Mouse (Mus musculus) lung, postnatal 25 days (tissue): ENCODE data around the gene Ndufa4.
"Not testable (repeated sequence)": the region's sequence is repeated elsewhere in the genome, so short reads cannot be mapped to it uniquely, and the experiment has no call there.

Experiments
- DNase-seq: peaks from one replicate; pipeline ENCODE4 v3.0.0; 2022; ENCODE audit warnings: low spot score

Gene Ndufa4

GRCm38 (mm10) chr6:11907269-11908032 lies at the start of gene Ndufa4, which contains the start of gene Phf14:
Gene Ndufa4, minus strand, starts transcription at chr6:11907497.
Gene Phf14, plus strand, starts transcription at chr6:11907809.
- DNase-seq, result peak; percentile 93

DNA sequence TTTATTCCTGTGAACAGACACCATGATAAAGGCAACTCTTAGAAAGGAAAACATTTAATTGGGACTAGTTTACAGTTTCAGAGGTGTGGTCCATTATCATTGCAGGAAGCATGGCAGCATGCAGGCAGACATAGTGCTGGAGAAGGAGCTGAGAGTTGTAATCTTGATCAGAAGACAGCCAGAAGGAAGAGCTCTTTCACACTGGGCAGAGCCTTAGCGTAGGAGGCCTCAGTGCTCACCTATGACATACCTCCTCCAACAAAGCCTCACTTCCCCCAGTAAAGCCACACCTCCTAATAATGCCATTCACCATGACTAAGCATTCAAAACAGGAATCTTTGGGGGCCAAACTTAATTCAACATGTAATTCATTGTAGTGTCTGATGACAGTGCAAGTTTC lies 40.8 kb upstream of the Ndufa4 start:
- no peak for DNase-seq

DNA sequence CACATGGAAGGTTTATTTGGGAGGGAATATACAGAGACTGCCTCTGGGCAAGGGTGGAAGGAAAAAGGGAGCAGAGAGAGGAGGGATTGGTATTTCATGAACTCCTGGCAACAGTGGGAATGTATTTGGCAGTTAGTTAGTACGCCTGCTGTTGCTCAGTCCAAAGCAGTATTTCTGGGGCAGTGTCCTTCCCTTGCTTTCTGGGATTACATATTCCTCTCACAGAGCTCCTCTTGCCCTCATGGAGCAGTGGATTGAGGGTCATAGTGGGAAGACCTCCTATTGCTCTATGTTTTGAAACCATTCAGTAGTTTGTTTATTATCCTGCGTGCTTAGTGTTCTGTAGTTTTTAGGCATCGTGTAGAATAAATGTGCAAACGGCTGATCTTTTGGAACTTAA lies 34.8 kb upstream of the Ndufa4 start:
- DNase-seq, result no peak

- DNase-seq, result no peak
Observed at GRCm38 (mm10) chr6:11940895-11941294, 33.6 kb upstream of the Ndufa4 start.

DNA sequence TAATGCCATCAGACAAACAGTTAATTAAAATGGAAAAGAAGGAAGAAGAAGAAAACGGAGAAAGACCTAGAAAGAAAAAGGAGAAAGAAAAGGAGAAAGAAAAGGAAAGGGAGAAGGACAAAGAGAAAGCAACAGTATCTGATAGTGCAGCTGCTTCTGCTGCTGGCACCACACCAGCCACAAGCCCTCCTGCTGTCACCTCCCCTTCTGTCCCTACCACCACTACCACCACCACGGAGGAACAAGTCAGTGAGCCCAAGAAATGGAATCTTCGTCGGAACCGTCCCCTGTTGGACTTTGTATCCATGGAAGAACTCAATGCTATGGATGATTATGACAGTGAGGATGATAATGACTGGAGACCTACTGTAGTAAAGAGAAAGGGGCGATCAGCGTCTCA lies 26.1 kb upstream of the Ndufa4 start:
- DNase-seq, result no peak

GRCm38 (mm10) chr6:11927485-11927884 lies 20.2 kb upstream of the Ndufa4 start:
- DNase-seq, result no peak

GRCm38 (mm10) chr6:11926082-11926595 lies 18.8 kb upstream of the Ndufa4 start:
- no peak for DNase-seq

DNA sequence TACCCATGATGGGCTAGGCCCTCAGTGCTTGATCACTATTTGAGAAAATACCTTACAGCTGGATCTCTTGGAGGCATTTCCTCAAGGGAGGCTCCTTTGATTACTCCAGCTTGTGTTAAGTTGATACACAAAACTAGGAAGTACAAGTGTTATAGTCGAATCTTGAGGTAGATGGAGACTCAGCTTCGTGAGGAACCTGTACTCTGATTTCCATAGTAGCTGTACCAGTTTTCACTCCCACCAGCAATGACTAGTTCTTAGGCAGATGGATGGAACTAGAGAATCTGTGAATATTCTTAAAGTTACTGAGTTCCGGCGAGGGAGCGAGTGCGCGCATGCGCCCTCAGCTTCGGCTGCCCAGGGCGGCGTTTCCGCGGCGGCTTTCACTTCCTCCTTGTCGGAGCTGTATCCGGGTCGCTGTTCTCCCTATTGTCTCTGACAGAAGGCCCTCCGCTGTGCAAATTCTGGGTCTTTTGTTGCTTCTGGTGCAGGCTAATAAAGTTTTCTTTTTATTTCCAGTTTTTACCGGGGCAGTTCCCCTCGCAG lies 18.3 kb upstream of the Ndufa4 start:
- DNase-seq, result peak; percentile 90

DNA sequence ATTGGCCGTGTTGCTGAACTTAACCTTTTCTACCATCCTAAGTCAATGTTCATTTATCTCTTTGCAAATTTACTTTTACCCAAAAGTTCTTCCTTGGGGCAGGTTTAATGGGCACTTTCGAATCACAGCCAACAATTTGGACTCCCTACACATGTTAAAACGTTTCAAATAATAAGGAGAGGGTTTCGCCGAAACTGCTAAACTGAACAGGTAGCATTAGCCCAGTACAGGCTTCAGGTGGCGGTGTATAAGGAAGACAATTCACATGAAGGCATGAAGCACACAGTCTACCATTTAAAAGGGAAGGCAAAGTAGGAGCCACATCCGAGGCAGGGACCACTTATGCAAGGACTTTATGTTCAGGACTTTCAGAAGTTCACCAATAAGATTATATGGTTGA lies 873 bp upstream of the Ndufa4 start:
- DNase-seq, result no peak

DNA sequence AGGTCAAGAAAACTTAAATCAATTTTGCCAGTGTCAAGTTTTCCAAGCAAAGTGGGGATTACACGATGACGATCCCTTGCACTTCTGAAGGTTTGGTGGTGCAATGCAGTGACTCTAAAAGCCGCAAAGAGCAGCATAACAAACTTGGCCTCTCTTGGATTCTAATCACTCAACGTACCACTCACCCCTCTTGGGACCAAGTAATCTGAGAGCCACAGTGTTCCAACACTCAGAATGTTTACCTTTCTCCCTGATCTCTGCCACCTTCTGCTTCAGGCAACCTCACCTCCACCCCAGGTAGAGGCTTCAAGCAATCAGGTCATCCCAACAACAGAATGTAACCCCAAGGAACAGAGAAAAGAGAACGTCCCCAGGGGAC lies 418 bp downstream of the Ndufa4 start:
- DNase-seq, result no peak

GRCm38 (mm10) chr6:11900809-11901310 lies 6.4 kb downstream of the Ndufa4 start:
- DNase-seq, result no peak

DNA sequence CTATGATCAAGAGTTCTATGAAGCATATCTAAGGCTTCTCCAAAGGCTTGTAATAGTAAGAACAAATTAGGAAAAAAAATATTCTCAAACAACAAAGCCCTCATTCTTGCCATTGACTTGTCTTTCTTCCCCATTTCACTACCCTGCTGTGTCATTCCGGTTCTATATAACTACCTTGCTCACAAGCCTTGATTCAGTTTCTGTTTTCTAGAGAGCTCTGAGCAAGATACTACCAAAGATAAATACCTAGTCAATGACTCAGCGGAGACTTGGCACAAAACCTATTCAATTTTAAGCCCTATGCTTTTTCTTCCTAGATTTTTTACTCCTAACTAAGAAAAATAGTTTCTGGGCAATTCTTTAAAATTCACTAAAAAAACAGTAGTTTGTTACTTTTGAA lies 31.9 kb downstream of the Ndufa4 start:
- not testable (repeated sequence) for DNase-seq
